Mouse (Mus musculus) left cerebral cortex, adult 6 months (tissue): Measurements from ENCODE around the gene Ccdc38. TPM values are rescaled to one million over a fixed set of nuclear protein-coding genes. Genes with fewer than 3 reads are reported as not detected.

ENCODE experiments used
- long read RNA-seq, 2 experiments: library from polyadenylated mRNA; unstranded; transcript quantifications; one replicate each; pipeline ENCODE4 v2.0.0; 2019 to 2020
- polyA plus RNA-seq: library from polyadenylated mRNA; unstranded; fragments of <200 nt; fragmentation: Nextera tagmentation; gene quantifications from 2 replicates; pipeline ENCODE4 v1.2.3, GENCODE M21; 2021

Gene Ccdc38
- 0.38 and 0.54 TPM in 2 replicates for polyA plus RNA-seq
- long read RNA-seq, experiment 1, partial matches to known transcripts = 0 of 1 reads
- long read RNA-seq, experiment 1, other reads (novel, unspliced or antisense) = 1 of 1 reads
- long read RNA-seq, experiment 2, partial matches to known transcripts = 0 of 1 reads
- long read RNA-seq, experiment 2, other reads (novel, unspliced or antisense) = 1 of 1 reads

GRCm38 (mm10) chr10:93540431-93541210, at the start of gene Ccdc38:
Ccdc38 (plus strand) TSS chr10:93540632.

GRCm38 (mm10) chr10:93539775-93540430, 529 bp upstream of the Ccdc38 start, which contains the start of gene Amdhd1:
Amdhd1 (minus strand) TSS chr10:93540033.

GRCm38 (mm10) chr10:93589281-93589848, 48.9 kb downstream of the Ccdc38 start, which contains the start of gene Snrpf:
Snrpf (minus strand) TSS chr10:93589706.

Other genes with a start within 250 kb of the Ccdc38 start
- gene Elk3, start 229.5 kb upstream of the Ccdc38 start, polyA plus RNA-seq = 2.0 TPM in 2 replicates
- 37.7 and 39.3 TPM in 2 replicates for gene Lta4h, start 87.2 kb upstream of the Ccdc38 start, polyA plus RNA-seq
- gene Hal, start 51.9 kb upstream of the Ccdc38 start, polyA plus RNA-seq = 0.09 TPM in 1 of 2 replicates, not detected in the other
- gene Amdhd1, start 599 bp upstream of the Ccdc38 start, polyA plus RNA-seq = 0.28 and 0.37 TPM in 2 replicates
- gene Snrpf, start 49.1 kb downstream of the Ccdc38 start, polyA plus RNA-seq = 105 and 112 TPM in 2 replicates
- 0.31 and 1.1 TPM in 2 replicates for gene Ntn4, start 100.0 kb downstream of the Ccdc38 start, polyA plus RNA-seq